Mouse (Mus musculus) forebrain, postnatal 0 days (tissue): Measurements from ENCODE around the gene Acot5. TPM values are rescaled to one million over a fixed set of nuclear protein-coding genes. Genes with fewer than 3 reads are reported as not detected.
"Not testable (repeated sequence)": the region's sequence is repeated elsewhere in the genome, so short reads cannot be mapped to it uniquely, and the experiment has no call there.

ENCODE experiments used
- ATAC-seq: fragments of 200-750 bp; cut with Nextera tagmentation; 2 replicates; pipeline ENCODE4 v1.8.0; 2017; ENCODE audit warnings: mild to moderate bottlenecking, moderate library complexity
- DNase-seq: peaks from one replicate; pipeline ENCODE4 v3.0.0-alpha.2; 2015
- H3K27ac ChIP-seq: fragments of 300-500 bp; sonication (generic); 2 replicates; pipeline ENCODE4 v1.5.1; 2014; ENCODE audit warnings: low read depth, mild to moderate bottlenecking, antibody characterized with exemption, low read length, moderate library complexity, mixed read lengths
- H3K27me3 ChIP-seq: fragments of 300-500 bp; sonication (generic); 2 replicates; pipeline ENCODE4 v1.6.1; 2014; ENCODE audit warnings: mild to moderate bottlenecking, low read length, mixed read lengths; ENCODE audit not compliant: insufficient read depth
- H3K36me3 ChIP-seq: fragments of 300-500 bp; sonication (generic); 2 replicates; pipeline ENCODE4 v1.6.1; 2014; ENCODE audit warnings: mild to moderate bottlenecking, moderate library complexity; ENCODE audit not compliant: insufficient read depth
- H3K4me1 ChIP-seq: fragments of 300-500 bp; sonication (generic); 2 replicates; pipeline ENCODE4 v1.6.1; 2014; ENCODE audit warnings: antibody characterized with exemption; ENCODE audit not compliant: insufficient read depth
- H3K4me2 ChIP-seq: fragments of 300-500 bp; sonication (generic); 2 replicates; pipeline ENCODE4 v1.6.1; 2014; ENCODE audit warnings: low read depth, mild to moderate bottlenecking, moderate library complexity
- H3K4me3 ChIP-seq: fragments of 300-500 bp; sonication (generic); 2 replicates; pipeline ENCODE4 v1.5.1; 2014; ENCODE audit warnings: low read depth, low read length, mixed read lengths
- H3K9ac ChIP-seq: fragments of 300-500 bp; sonication (generic); 2 replicates; pipeline ENCODE4 v1.6.1; 2014; ENCODE audit warnings: mild to moderate bottlenecking
- H3K9me3 ChIP-seq: fragments of 300-500 bp; sonication (generic); 2 replicates; pipeline ENCODE4 v1.6.1; 2016; ENCODE audit warnings: low read length
- CTCF ChIP-seq: sonication (generic); IDR thresholded peaks from 2 replicates; pipeline ENCODE4 v1.5.1; 2016; ENCODE audit warnings: antibody characterized with exemption, control low read depth, low read depth
- WGBS: fragments of 180-500 bp; shearing (Covaris S2); extraction: QIAGEN DNeasy Blood & Tissue Kit; methylation state at CpG from one replicate; pipeline ENCODE4 v1.1.7; 2014; 5-methylcytosine and 5-hydroxymethylcytosine counted together
- polyA plus RNA-seq: library from polyadenylated mRNA; unstranded; fragments of >200 nt; fragmentation: Nextera tagmentation; extraction: Ambion mirVana; gene quantifications from 2 replicates; pipeline ENCODE4 v1.2.1, GENCODE M21; 2015
- total RNA-seq: library from RNA; depleted of rRNA; stranded (reverse); fragments of >200 nt; gene quantifications from 2 replicates; pipeline ENCODE4 v1.2.3, GENCODE M21; 2014

Gene Acot5
- total and polyA plus RNA-seq, 2 experiments from 2014 or later: 0.93 to 2.3 TPM

- WGBS: under 1% methylated on average over 69 of the region's 80 CpGs
- H3K4me1 ChIP-seq, H3K36me3 ChIP-seq, H3K9me3 ChIP-seq, H3K27me3 ChIP-seq: not testable (repeated sequence)
- peak; percentile 88 for ATAC-seq
- Histone ChIP-seq H3K4me2 (peak within 1 kb of the TSS; percentile 54), H3K27ac (peak within 1 kb of the TSS; percentile 57; the same call in 1 of the 2 replicates), H3K4me3 (peak within 1 kb of the TSS; percentile 41), H3K9ac (peak within 1 kb of the TSS; percentile 71)
- DNase-seq: peak; percentile 68
- peak; percentile 39 for TF ChIP-seq CTCF
Observed at GRCm38 (mm10) chr12:84100604-84101492, 31.7 kb downstream of the Acot5 start, which contains the start of gene Acot6. Gene Acot6, plus strand, starts transcription at chr12:84100654.

- H3K4me1 ChIP-seq: no peaks in the 10 kb centered on the region
- ATAC-seq: peak; percentile 25; the same call in 1 of the 2 replicates
- no peaks in the 10 kb centered on the region for H3K9me3 ChIP-seq
- H3K36me3 ChIP-seq: no peaks in the 10 kb centered on the region
- peak overlapping the region; percentile 41 for H3K4me3 ChIP-seq
- DNase-seq: no peak
- H3K9ac ChIP-seq: no peak overlapping the region
- 45% methylated on average over 2 of the region's 2 CpGs for WGBS
- H3K27me3 ChIP-seq: no peaks in the 10 kb centered on the region
- H3K4me2 ChIP-seq: peak overlapping the region; percentile 54
- no peak for TF ChIP-seq CTCF
- H3K27ac ChIP-seq: no peak overlapping the region
Observed at GRCm38 (mm10) chr12:84101493-84101845, 32.3 kb downstream of the Acot5 start.

- no peaks in the 10 kb centered on the region for H3K27me3 ChIP-seq
- no peaks in the 10 kb centered on the region for H3K4me1 ChIP-seq
- H3K9ac ChIP-seq: no peak overlapping the region
- no peak overlapping the region for H3K4me2 ChIP-seq
- H3K9me3 ChIP-seq: no peaks in the 10 kb centered on the region
- no peaks in the 10 kb centered on the region for H3K36me3 ChIP-seq
- no peak for TF ChIP-seq CTCF
- H3K27ac ChIP-seq: no peak overlapping the region
- DNase-seq: no peak
- no peak for ATAC-seq
- 82% methylated on average over 3 of the region's 3 CpGs for WGBS
- no peak overlapping the region for H3K4me3 ChIP-seq
Observed at GRCm38 (mm10) chr12:84107012-84107411, 37.9 kb downstream of the Acot5 start.

- no peak for TF ChIP-seq CTCF
- no peaks in the 10 kb centered on the region for H3K9me3 ChIP-seq
- H3K4me3 ChIP-seq: no peak overlapping the region
- 71% methylated on average over 1 of the region's 1 CpGs for WGBS
- no peak overlapping the region for H3K4me2 ChIP-seq
- DNase-seq: no peak
- no peak overlapping the region for H3K27ac ChIP-seq
- ATAC-seq: no peak
- H3K36me3 ChIP-seq: no peaks in the 10 kb centered on the region
- no peak overlapping the region for H3K9ac ChIP-seq
- no peaks in the 10 kb centered on the region for H3K4me1 ChIP-seq
- H3K27me3 ChIP-seq: no peaks in the 10 kb centered on the region
Observed at GRCm38 (mm10) chr12:84107692-84108091, 38.6 kb downstream of the Acot5 start.

GRCm38 (mm10) chr12:84109924-84110323, 40.8 kb downstream of the Acot5 start:
- WGBS: 80% methylated on average over 1 of the region's 1 CpGs
- Histone ChIP-seq H3K4me2 (no peak overlapping the region), H3K4me1 (peaks cover 2% of the 10 kb centered on the region; the same call in 1 of the 2 replicates), H3K27me3 (no peaks in the 10 kb centered on the region), H3K4me3 (no peak overlapping the region), H3K36me3 (no peaks in the 10 kb centered on the region), H3K27ac (no peak overlapping the region), H3K9me3 (no peaks in the 10 kb centered on the region), H3K9ac (no peak overlapping the region)
- no peak for ATAC-seq
- TF ChIP-seq CTCF: no peak
- DNase-seq: no peak

- Histone ChIP-seq H3K4me3 (no peak overlapping the region), H3K4me1 (peaks cover 6% of the 10 kb centered on the region; the same call in 1 of the 2 replicates), H3K9me3 (no peaks in the 10 kb centered on the region), H3K27me3 (no peaks in the 10 kb centered on the region), H3K9ac (no peak overlapping the region), H3K36me3 (no peaks in the 10 kb centered on the region), H3K27ac (no peak overlapping the region), H3K4me2 (no peak overlapping the region)
- WGBS: 89% methylated on average over 4 of the region's 4 CpGs
- no peak for DNase-seq
- ATAC-seq: no peak
- no peak for TF ChIP-seq CTCF
Observed at GRCm38 (mm10) chr12:84110814-84111213, 41.7 kb downstream of the Acot5 start.

- no peak overlapping the region for H3K9ac ChIP-seq
- H3K4me1 ChIP-seq: peaks cover 6% of the 10 kb centered on the region; the same call in 1 of the 2 replicates
- TF ChIP-seq CTCF: no peak
- H3K27ac ChIP-seq: no peak overlapping the region
- ATAC-seq: no peak
- WGBS: 34% methylated on average over 6 of the region's 6 CpGs
- H3K36me3 ChIP-seq: no peaks in the 10 kb centered on the region
- no peaks in the 10 kb centered on the region for H3K9me3 ChIP-seq
- DNase-seq: no peak
- H3K4me3 ChIP-seq: peak overlapping the region; percentile 85
- peak overlapping the region; percentile 67 for H3K4me2 ChIP-seq
- no peaks in the 10 kb centered on the region for H3K27me3 ChIP-seq
Observed at GRCm38 (mm10) chr12:84113676-84114075, 44.6 kb downstream of the Acot5 start.
